8 mouse cellular contexts compared by ENCODE assay signal in the genomic region with DNA sequence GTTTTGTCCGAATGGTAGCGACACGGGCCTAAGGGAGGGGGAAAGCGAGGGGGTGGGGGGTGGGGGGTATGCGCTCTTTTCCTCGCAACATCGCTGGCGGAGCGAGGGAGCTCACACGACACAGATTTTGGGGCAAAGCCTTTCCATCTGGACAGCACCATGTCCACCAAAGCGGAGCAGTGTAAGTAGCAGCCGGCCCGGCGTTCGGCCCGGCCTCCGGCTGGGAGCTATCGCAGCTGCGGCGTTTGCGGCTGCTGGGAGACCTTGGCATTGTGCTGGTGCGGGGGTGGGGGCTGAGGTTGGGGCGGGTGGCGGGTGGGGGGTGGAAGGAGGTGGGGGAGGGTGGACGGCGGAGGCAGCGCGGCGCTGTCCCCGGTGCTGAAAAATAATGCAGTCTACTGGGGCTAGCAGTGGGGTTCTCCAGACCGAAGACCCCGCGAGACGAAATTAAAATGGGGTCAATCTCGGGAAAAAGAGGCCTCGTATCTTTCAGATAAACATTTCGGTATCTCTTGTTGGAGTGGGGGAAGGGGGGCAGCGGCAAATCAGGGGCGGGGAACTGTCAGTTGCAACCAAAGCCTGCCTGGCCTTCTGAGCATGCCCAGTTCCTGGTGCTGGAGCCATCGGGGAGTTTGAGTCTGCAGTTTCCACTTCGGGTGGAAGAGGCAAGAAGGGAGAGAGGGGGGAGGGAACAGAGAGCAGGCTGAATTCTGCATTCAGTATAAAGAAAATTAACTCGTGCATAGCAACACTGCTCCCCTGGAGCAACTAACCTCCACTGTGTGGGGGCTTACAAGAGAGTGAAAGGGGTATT. TPM values are rescaled to one million over a fixed set of nuclear protein-coding genes. Genes with fewer than 3 reads are reported as not detected.
DNase-seq lines count a peak whose midpoint lies in the region; ATAC-seq and TF ChIP-seq lines count a peak whose summit lies in the region.
"Had no signal": no experiment of that assay in that cellular context is flagged by ENCODE, and none has a peak within 500 bp of the region (broad histone marks: within the 10 kb centered on the region; RNA-seq: fewer than 3 reads in every experiment).

No protein-coding gene starts in this region.

- peak overlapping the region; percentile 80 for H3K9ac ChIP-seq in forebrain, embryonic 14.5 days (ENCODE audit: low read length)
- peak overlapping the region; percentile 84 for H3K9ac ChIP-seq in hindbrain, embryonic 16.5 days (ENCODE audit: low read depth, low read length)

- peaks cover 9% of the 10 kb centered on the region; the same call in 1 of the 2 replicates for H3K27me3 ChIP-seq in forebrain, embryonic 14.5 days (replicated peaks; ENCODE audit: control insufficient read depth, insufficient read depth, low read length)
- H3K27me3 ChIP-seq in hindbrain, embryonic 16.5 days (replicated peaks; ENCODE audit: control insufficient read depth, insufficient read depth, low read length) = no peaks in the 10 kb centered on the region

- intact Hi-C loops in left cerebral cortex, adult 2 months (cut with DNase I) = loop anchor here (1.0 to 5.0 kb wide), 2 partner anchors 71 to 113 kb away; a partner anchor contains a TSS

- peaks cover 3% of the 10 kb centered on the region for H3K4me1 ChIP-seq in brown adipose tissue, adult 24 weeks (ENCODE audit: control insufficient read depth, insufficient read depth, insufficient read length, low read length)
- peaks cover 7% of the 10 kb centered on the region for H3K4me1 ChIP-seq in forebrain, embryonic 14.5 days (ENCODE audit: control insufficient read depth, insufficient read depth, low read length)
- peaks cover 14% of the 10 kb centered on the region for H3K4me1 ChIP-seq in hindbrain, embryonic 16.5 days (ENCODE audit: control insufficient read depth, insufficient read depth, low read depth, low read length)

- peak; percentile 81 for ATAC-seq in forebrain, embryonic 14.5 days
- peak; percentile 83 for ATAC-seq in hindbrain, embryonic 16.5 days

- no peaks in the 10 kb centered on the region for H3K36me3 ChIP-seq in forebrain, embryonic 14.5 days (ENCODE audit: control insufficient read depth, insufficient read depth, low read length)
- no peaks in the 10 kb centered on the region for H3K36me3 ChIP-seq in hindbrain, embryonic 16.5 days (ENCODE audit: control insufficient read depth, insufficient read depth, low read length)

- WGBS in forebrain, embryonic 14.5 days = 1% methylated on average over 42 of the region's 42 CpGs
- WGBS in hindbrain, embryonic 16.5 days = under 1% methylated on average over 42 of the region's 42 CpGs

- no peak overlapping the region for H3K27ac ChIP-seq in brown adipose tissue, adult 24 weeks (replicated peaks; ENCODE audit: low read depth, low read length)
- peak overlapping the region; percentile 97 for H3K27ac ChIP-seq in forebrain, embryonic 14.5 days (ENCODE audit: low read depth, low read length)
- peak overlapping the region; percentile 99 for H3K27ac ChIP-seq in hindbrain, embryonic 16.5 days (ENCODE audit: low read depth, low read length)
- H3K27ac ChIP-seq in left cerebral cortex, adult 2 months = peak overlapping the region; percentile 95

- no peak for TF ChIP-seq CTCF in left cerebral cortex, adult 2 months (IDR thresholded peaks at IDR 0.05)

- no peaks in the 10 kb centered on the region for H3K9me3 ChIP-seq in forebrain, embryonic 14.5 days (replicated peaks; ENCODE audit: control insufficient read depth, low read length)
- no peaks in the 10 kb centered on the region for H3K9me3 ChIP-seq in hindbrain, embryonic 16.5 days (ENCODE audit: control insufficient read depth, low read length)

- peak overlapping the region; percentile 69 for H3K4me2 ChIP-seq in forebrain, embryonic 14.5 days (ENCODE audit: low read length)
- peak overlapping the region; percentile 57 for H3K4me2 ChIP-seq in hindbrain, embryonic 16.5 days (ENCODE audit: low read length)

- peak overlapping the region; percentile 55 for H3K4me3 ChIP-seq in brown adipose tissue, adult 24 weeks (ENCODE audit: insufficient read depth, low read depth, low read length)
- peak overlapping the region; percentile 61 for H3K4me3 ChIP-seq in forebrain, embryonic 14.5 days (ENCODE audit: low read depth, low read length)
- H3K4me3 ChIP-seq in hindbrain, embryonic 16.5 days (ENCODE audit: low read length) = peak overlapping the region; percentile 81
- peak overlapping the region; percentile 68 for H3K4me3 ChIP-seq in left cerebral cortex, adult 2 months

- DNase-seq in adrenal gland, adult (ENCODE audit: inconsistent age in 2 of 2, low spot score in 1 of 2) = peak; percentile 45 to 87
- DNase-seq in forebrain, embryonic 14.5 days (ENCODE audit: low spot score) = peak; percentile 89
- peak; percentile 70 to 77 for DNase-seq in left cerebral cortex, adult 2 months (ENCODE audit: extremely low spot score in 1 of 2, low spot score in 2 of 2)
- peak; percentile 51 to 55 for DNase-seq in lung, postnatal 4 days
- DNase-seq in right cerebral cortex, postnatal 25 days = peak; percentile 73

RNA-seq across cellular contexts. Expression of a gene that starts 0.9 kb away (rescaled TPM):
- polyA plus RNA-seq in brown adipose tissue, adult 24 weeks (2012; ENCODE audit: insufficient read depth, insufficient read length, missing spikeins) = not detected in 2 replicates
- 6.0 and 7.5 TPM in 2 replicates for polyA plus RNA-seq in forebrain, embryonic 14.5 days (2014; fragmentation: Nextera tagmentation; extraction: Ambion mirVana)
- polyA plus RNA-seq in hindbrain, embryonic 16.5 days (2015; fragmentation: Nextera tagmentation; extraction: Ambion mirVana) = 5.9 and 6.2 TPM in 2 replicates
- 10 to 100 TPM; 60.8 to 66.7 TPM for total RNA-seq in left cerebral cortex, adult 2 months (2021)

RNA-seq across cellular contexts. Expression of a gene that starts 50.5 kb away (rescaled TPM):
- not detected in 2 replicates for polyA plus RNA-seq in brown adipose tissue, adult 24 weeks (2012; ENCODE audit: insufficient read depth, insufficient read length, missing spikeins)
- polyA plus RNA-seq in forebrain, embryonic 14.5 days (2014; fragmentation: Nextera tagmentation; extraction: Ambion mirVana) = not detected in 2 replicates
- not detected in 2 replicates for polyA plus RNA-seq in hindbrain, embryonic 16.5 days (2015; fragmentation: Nextera tagmentation; extraction: Ambion mirVana)
- total RNA-seq in left cerebral cortex, adult 2 months (2021) = not detected
- total RNA-seq: gastrocnemius, postnatal 36 days had no signal
